Mouse (Mus musculus): Measurements from ENCODE around the gene Ctnna3. TPM values are rescaled to one million over a fixed set of nuclear protein-coding genes. Genes with fewer than 3 reads are reported as not detected.
"Not testable (repeated sequence)": the region's sequence is repeated elsewhere in the genome, so short reads cannot be mapped to it uniquely, and the experiment has no call there.

Gene Ctnna3
- polyA plus RNA-seq, 1 experiment from 2014 or later: 1.2 TPM

- Histone ChIP-seq H3K27me3 (no peaks in the 10 kb centered on the region), H3K9me3 (no peaks in the 10 kb centered on the region), H3K4me1 (replicated peaks) (peaks cover 7% of the 10 kb centered on the region; the same call in 1 of the 2 replicates), H3K9ac (peak overlapping the region; percentile 70), H3K27ac (peak overlapping the region; percentile 77), H3K4me2 (peak overlapping the region; percentile 71), H3K36me3 (no peaks in the 10 kb centered on the region), H3K4me3 (peak overlapping the region; percentile 76)
- under 1% methylated on average over 34 of the region's 34 CpGs for WGBS
- ATAC-seq (ENCODE audit: low FRiP score): peak; percentile 94
Observed at GRCm38 (mm10) chr10:63429380-63429779, 518 bp upstream of the Ctnna3 start.

DNA sequence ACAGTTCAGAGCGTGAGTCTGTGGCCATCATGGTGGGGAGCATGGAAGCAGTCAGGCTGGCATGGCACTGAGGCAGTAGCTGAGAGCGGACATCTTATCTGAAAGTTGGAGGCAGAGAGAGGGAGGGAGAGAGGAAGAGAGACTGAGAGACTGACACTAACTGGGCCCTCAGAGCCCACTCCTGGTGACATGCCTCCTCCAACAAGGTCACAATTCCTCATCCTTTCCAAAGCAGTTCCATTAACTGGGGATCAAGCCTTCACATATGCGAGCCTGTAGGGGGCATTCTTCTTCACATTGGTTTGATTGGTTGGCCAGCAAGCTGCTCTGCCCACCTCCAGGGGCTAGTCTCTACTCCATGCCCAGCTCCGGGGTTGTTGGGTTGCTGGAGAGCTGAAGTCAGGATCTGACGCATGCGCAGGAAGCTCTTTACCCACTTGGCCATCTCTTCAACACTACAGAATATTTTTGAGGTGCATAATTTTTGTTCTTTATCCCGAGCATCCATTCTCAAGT is 1.4 kb downstream of the Ctnna3 start:
- ATAC-seq (ENCODE audit: low FRiP score): no peak

GRCm38 (mm10) chr10:63432099-63432498 is 2.2 kb downstream of the Ctnna3 start:
- H3K36me3 ChIP-seq: no peaks in the 10 kb centered on the region
- H3K4me3 ChIP-seq: no peak overlapping the region
- no peak overlapping the region for H3K9ac ChIP-seq
- no peak for ATAC-seq (ENCODE audit: low FRiP score)
- no peaks in the 10 kb centered on the region for H3K27me3 ChIP-seq
- H3K4me1 ChIP-seq (replicated peaks): peaks cover 7% of the 10 kb centered on the region; the same call in 1 of the 2 replicates
- H3K27ac ChIP-seq: no peak overlapping the region
- 92% methylated on average over 8 of the region's 8 CpGs for WGBS
- no peaks in the 10 kb centered on the region for H3K9me3 ChIP-seq
- no peak overlapping the region for H3K4me2 ChIP-seq

More for the DNA sequence above, 1.4 kb downstream of the Ctnna3 start:
- no peak overlapping the region for H3K9ac ChIP-seq
- no peak overlapping the region for H3K4me3 ChIP-seq
- no peaks in the 10 kb centered on the region for H3K36me3 ChIP-seq
- 94% methylated on average over 7 of the region's 7 CpGs for WGBS
- H3K27me3 ChIP-seq: no peaks in the 10 kb centered on the region
- H3K27ac ChIP-seq: no peak overlapping the region
- H3K4me1 ChIP-seq (replicated peaks): peaks cover 7% of the 10 kb centered on the region; the same call in 1 of the 2 replicates
- no peaks in the 10 kb centered on the region for H3K9me3 ChIP-seq
- no peak overlapping the region for H3K4me2 ChIP-seq

- 86% methylated on average over 2 of the region's 2 CpGs for WGBS
- no peak for ATAC-seq (ENCODE audit: low FRiP score)
Observed at GRCm38 (mm10) chr10:63432887-63433286, 3.0 kb downstream of the Ctnna3 start.

GRCm38 (mm10) chr10:63438736-63439262 is 8.9 kb downstream of the Ctnna3 start:
- H3K9me3 ChIP-seq: no peaks in the 10 kb centered on the region
- H3K36me3 ChIP-seq: no peaks in the 10 kb centered on the region
- H3K9ac ChIP-seq: no peak overlapping the region
- H3K4me2 ChIP-seq: no peak overlapping the region
- H3K27me3 ChIP-seq: no peaks in the 10 kb centered on the region
- H3K4me3 ChIP-seq: no peak overlapping the region
- no peaks in the 10 kb centered on the region for H3K4me1 ChIP-seq (replicated peaks)
- no peak for ATAC-seq (ENCODE audit: low FRiP score)
- no peak overlapping the region for H3K27ac ChIP-seq

More at GRCm38 (mm10) chr10:63432887-63433286, 3.0 kb downstream of the Ctnna3 start:
- peaks cover 7% of the 10 kb centered on the region; the same call in 1 of the 2 replicates for H3K4me1 ChIP-seq (replicated peaks)
- no peak overlapping the region for H3K27ac ChIP-seq
- no peaks in the 10 kb centered on the region for H3K9me3 ChIP-seq
- H3K9ac ChIP-seq: no peak overlapping the region
- no peaks in the 10 kb centered on the region for H3K27me3 ChIP-seq
- no peaks in the 10 kb centered on the region for H3K36me3 ChIP-seq
- no peak overlapping the region for H3K4me3 ChIP-seq
- H3K4me2 ChIP-seq: no peak overlapping the region

DNA sequence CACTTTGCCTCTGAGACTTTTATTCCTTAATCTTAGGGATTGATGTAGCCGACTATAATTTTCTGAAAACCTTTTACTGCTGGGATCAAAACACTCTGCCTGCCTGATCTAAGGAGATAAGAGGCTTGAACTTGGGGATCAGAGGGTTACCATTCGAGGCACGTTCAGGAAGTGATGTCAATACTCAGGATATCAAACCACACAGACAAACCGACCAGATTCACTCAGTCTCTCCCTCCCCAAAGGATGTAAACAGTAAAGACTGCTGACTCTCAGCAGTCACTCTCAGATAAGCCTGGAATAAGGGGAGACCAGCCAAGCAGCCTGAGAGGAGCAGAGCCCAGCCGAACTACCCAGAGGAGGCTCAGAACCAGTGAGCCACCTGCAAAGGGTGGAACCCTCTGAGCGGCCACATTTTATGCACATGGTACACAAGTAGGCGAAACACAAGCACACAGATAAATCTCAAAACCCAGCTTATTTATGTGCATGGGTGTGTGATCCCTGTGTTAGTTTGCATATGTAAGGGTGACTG is 9.9 kb downstream of the Ctnna3 start:
- no peak for ATAC-seq (ENCODE audit: low FRiP score)
- Histone ChIP-seq H3K9me3 (no peaks in the 10 kb centered on the region), H3K4me3 (no peak overlapping the region), H3K27ac (no peak overlapping the region), H3K9ac (no peak overlapping the region), H3K36me3 (no peaks in the 10 kb centered on the region), H3K27me3 (no peaks in the 10 kb centered on the region), H3K4me2 (no peak overlapping the region), H3K4me1 (replicated peaks) (no peaks in the 10 kb centered on the region)
- 80% methylated on average over 7 of the region's 7 CpGs for WGBS

- not testable (repeated sequence) for H3K4me2 ChIP-seq; H3K4me3 ChIP-seq; ATAC-seq (ENCODE audit: low FRiP score); H3K36me3 ChIP-seq; H3K27me3 ChIP-seq; H3K27ac ChIP-seq; H3K4me1 ChIP-seq (replicated peaks); H3K9ac ChIP-seq; H3K9me3 ChIP-seq
- WGBS: 90% methylated on average over 13 of the region's 13 CpGs
Observed at GRCm38 (mm10) chr10:63444602-63445387, 14.9 kb downstream of the Ctnna3 start.

DNA sequence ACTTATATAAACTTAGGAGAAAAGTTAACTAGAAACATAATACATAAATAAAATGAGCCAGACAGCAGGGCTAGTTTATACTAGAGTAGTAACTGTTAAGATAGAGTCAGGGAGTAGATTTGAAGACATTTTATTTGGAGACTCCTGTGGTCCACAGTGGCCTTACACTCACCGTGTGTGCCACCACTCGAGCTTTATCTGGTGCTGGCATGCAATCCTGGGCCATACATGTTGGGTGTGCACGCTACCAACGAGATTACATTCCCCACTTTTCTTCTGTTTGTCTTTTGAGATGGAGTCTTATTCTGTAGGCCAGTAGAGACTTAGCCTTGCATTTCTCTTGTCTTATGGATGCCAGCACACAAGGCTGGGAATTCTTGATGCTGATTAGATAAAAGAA is 24.0 kb downstream of the Ctnna3 start:
- Histone ChIP-seq H3K27me3 (no peaks in the 10 kb centered on the region), H3K36me3 (no peaks in the 10 kb centered on the region), H3K4me2 (no peak overlapping the region), H3K27ac (no peak overlapping the region), H3K4me1 (replicated peaks) (peaks cover 5% of the 10 kb centered on the region; the same call in 1 of the 2 replicates), H3K9ac (no peak overlapping the region), H3K9me3 (no peaks in the 10 kb centered on the region), H3K4me3 (no peak overlapping the region)
- 91% methylated on average over 4 of the region's 4 CpGs for WGBS
- ATAC-seq (ENCODE audit: low FRiP score): no peak

GRCm38 (mm10) chr10:63455110-63455878 is 25.4 kb downstream of the Ctnna3 start:
- H3K4me3 ChIP-seq: no peak overlapping the region
- no peaks in the 10 kb centered on the region for H3K36me3 ChIP-seq
- H3K27me3 ChIP-seq: no peaks in the 10 kb centered on the region
- 42% methylated on average over 8 of the region's 8 CpGs for WGBS
- H3K27ac ChIP-seq: 0 out of 2 replicates have a peak overlapping the region, but pooled peaks have one; percentile 23
- H3K9ac ChIP-seq: no peak overlapping the region
- H3K4me2 ChIP-seq: no peak overlapping the region
- peaks cover 5% of the 10 kb centered on the region; the same call in 1 of the 2 replicates for H3K4me1 ChIP-seq (replicated peaks)
- H3K9me3 ChIP-seq: no peaks in the 10 kb centered on the region
- ATAC-seq (ENCODE audit: low FRiP score): peak; percentile 61

GRCm38 (mm10) chr10:63457292-63458128 is 27.6 kb downstream of the Ctnna3 start:
- H3K9me3 ChIP-seq: no peaks in the 10 kb centered on the region
- no peak overlapping the region for H3K4me2 ChIP-seq
- WGBS: 84% methylated on average over 17 of the region's 17 CpGs
- H3K9ac ChIP-seq: no peak overlapping the region
- H3K4me3 ChIP-seq: no peak overlapping the region
- H3K27me3 ChIP-seq: no peaks in the 10 kb centered on the region
- no peak for ATAC-seq (ENCODE audit: low FRiP score)
- H3K27ac ChIP-seq: no peak overlapping the region
- peaks cover 5% of the 10 kb centered on the region; the same call in 1 of the 2 replicates for H3K4me1 ChIP-seq (replicated peaks)
- no peaks in the 10 kb centered on the region for H3K36me3 ChIP-seq

DNA sequence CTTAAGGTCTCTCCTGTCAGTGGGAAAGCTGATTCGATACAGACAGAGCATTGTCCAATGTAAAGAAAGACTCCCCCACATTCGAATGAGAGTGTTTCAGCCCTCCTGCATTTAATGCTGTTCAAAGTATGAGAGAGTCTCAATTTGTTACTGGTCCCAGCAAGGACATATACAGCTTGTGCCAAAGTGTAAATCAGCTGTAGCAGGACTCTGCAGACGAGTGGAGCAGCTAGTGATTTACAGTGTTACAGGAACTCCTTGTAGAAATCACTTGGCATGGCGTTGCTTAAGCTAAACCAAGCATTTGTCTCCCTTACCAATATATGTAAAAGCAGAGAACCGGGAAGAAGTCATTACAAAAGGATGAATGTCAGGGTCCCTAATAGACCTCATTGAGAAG is 31.0 kb downstream of the Ctnna3 start:
- Histone ChIP-seq H3K4me1 (replicated peaks) (no peaks in the 10 kb centered on the region), H3K4me2 (no peak overlapping the region), H3K9me3 (no peaks in the 10 kb centered on the region), H3K27ac (no peak overlapping the region), H3K36me3 (no peaks in the 10 kb centered on the region), H3K4me3 (no peak overlapping the region), H3K27me3 (no peaks in the 10 kb centered on the region), H3K9ac (no peak overlapping the region)
- WGBS: 60% methylated on average over 5 of the region's 5 CpGs
- ATAC-seq (ENCODE audit: low FRiP score): no peak

Measured in hindbrain, embryonic 13.5 days (tissue).